Mouse (Mus musculus) embryonic facial prominence, embryonic 15.5 days (tissue): ENCODE results near the gene Wdr95. TPM values are rescaled to one million over a fixed set of nuclear protein-coding genes. Genes with fewer than 3 reads are reported as not detected.

Experiments
- ATAC-seq: fragments of 200-750 bp; cut with Nextera tagmentation; 2 replicates; pipeline ENCODE4 v1.8.0; 2017; ENCODE audit warnings: low read depth, moderate TSS enrichment; ENCODE audit not compliant: insufficient number of reproducible peaks, low FRiP score, low TSS enrichment
- H3K27ac ChIP-seq: fragments of 300-500 bp; sonication (generic); replicated peaks from 2 replicates; pipeline ENCODE4 v1.5.1; 2015; ENCODE audit warnings: mild to moderate bottlenecking, inconsistent platforms
- H3K27me3 ChIP-seq: fragments of 300-500 bp; sonication (generic); 2 replicates; pipeline ENCODE4 v1.6.1; 2015; ENCODE audit warnings: inconsistent platforms
- H3K36me3 ChIP-seq: fragments of 300-500 bp; sonication (generic); 2 replicates; pipeline ENCODE4 v1.6.1; 2015; ENCODE audit warnings: mild to moderate bottlenecking, inconsistent platforms
- H3K4me1 ChIP-seq: fragments of 300-500 bp; sonication (generic); 2 replicates; pipeline ENCODE4 v1.6.1; 2015; ENCODE audit warnings: inconsistent platforms
- H3K4me2 ChIP-seq: fragments of 300-500 bp; sonication (generic); replicated peaks from 2 replicates; pipeline ENCODE4 v1.6.1; 2015; ENCODE audit warnings: mild to moderate bottlenecking, inconsistent platforms
- H3K4me3 ChIP-seq: fragments of 300-500 bp; sonication (generic); replicated peaks from 2 replicates; pipeline ENCODE4 v1.5.1; 2015; ENCODE audit warnings: mild to moderate bottlenecking, inconsistent platforms
- H3K9ac ChIP-seq: fragments of 300-500 bp; sonication (generic); 2 replicates; pipeline ENCODE4 v1.6.1; 2015; ENCODE audit warnings: inconsistent platforms
- H3K9me3 ChIP-seq: fragments of 300-500 bp; sonication (generic); replicated peaks from 2 replicates; pipeline ENCODE4 v1.6.1; 2016; ENCODE audit warnings: inconsistent platforms
- WGBS: fragments of 180-500 bp; shearing (Covaris S2); methylation state at CpG from one replicate; pipeline ENCODE4 v1.1.7; 2015; 5-methylcytosine and 5-hydroxymethylcytosine counted together
- polyA plus RNA-seq: library from polyadenylated mRNA; unstranded; fragments of >200 nt; fragmentation: Nextera tagmentation; extraction: Ambion mirVana; gene quantifications from 2 replicates; pipeline ENCODE4 v1.2.1, GENCODE M21; 2015

Wdr95 gene
- 0.62 and 1.5 TPM in 2 replicates for polyA plus RNA-seq

DNA sequence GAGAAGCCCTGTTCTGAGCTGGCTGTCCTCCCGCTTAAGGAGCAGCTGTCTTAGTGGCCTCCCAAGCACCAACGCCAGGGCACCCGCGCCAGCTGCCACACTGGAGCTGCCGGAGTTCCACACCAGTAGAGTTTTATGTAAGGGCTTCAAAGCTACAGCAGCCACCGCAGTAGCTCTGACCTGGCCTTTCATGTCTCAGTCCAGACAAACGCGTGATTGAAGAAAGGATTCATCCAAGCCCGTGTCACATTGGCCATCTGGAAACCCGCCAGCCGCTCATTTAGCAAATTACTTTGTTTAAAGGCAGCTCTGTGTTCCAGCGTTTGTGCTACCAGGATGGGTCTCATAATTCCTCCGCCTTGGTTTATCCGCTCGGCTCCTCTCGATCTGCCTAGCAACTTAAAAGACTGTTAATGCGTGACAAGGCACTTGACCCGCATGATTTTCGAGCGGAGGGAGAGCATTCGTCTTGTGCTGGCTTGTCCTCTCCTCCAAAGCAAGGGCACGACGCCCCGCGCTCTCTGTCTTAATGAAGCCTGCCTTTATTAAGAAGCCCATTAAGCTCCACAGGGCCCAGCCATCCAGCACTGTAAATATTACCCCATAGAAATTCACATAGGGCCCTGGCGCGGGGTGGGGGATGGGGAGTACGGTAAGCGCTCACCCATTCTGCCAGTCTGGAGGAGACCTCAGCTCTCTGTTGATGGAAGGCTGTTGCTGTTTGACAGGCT is at the start of gene Wdr95:
Gene Wdr95 (plus strand): TSS at position 681 of the 731 bp plus-strand sequence.
- Histone ChIP-seq H3K9me3 (no peaks in the 10 kb centered on the region), H3K4me3 (0 out of 2 replicates have a peak within 1 kb of the TSS, but pooled peaks have one; percentile 3), H3K27me3 (no peaks in the 10 kb centered on the region), H3K27ac (peak within 1 kb of the TSS; percentile 60; the same call in 1 of the 2 replicates), H3K36me3 (no peaks in the 10 kb centered on the region), H3K4me2 (peak within 1 kb of the TSS; percentile 27; the same call in 1 of the 2 replicates), H3K9ac (no peak within 1 kb of the TSS), H3K4me1 (peaks cover 28% of the 10 kb centered on the region)
- 31% methylated on average over 29 of the region's 29 CpGs for WGBS
- ATAC-seq: no peak

DNA sequence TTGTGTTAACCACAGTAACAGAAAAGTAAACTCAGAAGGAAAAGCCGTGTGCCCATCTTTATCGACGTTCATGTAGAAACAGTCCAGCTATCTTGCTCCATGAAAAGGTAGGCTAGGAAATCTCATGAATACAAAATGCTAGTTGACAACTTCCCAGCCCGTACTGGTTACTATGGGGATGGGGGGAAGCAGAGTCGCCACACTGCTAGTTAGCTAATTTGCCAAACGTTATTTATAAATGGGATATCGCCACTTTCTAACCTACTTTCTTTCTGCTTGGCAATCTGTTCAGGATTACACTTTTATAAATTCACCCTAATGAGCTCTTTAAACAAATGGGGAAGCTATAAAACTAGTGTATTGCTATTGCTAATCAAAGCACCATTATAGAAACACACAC is 46.6 kb upstream of the Wdr95 start:
- H3K27me3 ChIP-seq: no peaks in the 10 kb centered on the region
- H3K9me3 ChIP-seq: no peaks in the 10 kb centered on the region
- ATAC-seq: no peak
- H3K36me3 ChIP-seq: no peaks in the 10 kb centered on the region
- no peak overlapping the region for H3K4me3 ChIP-seq
- no peak overlapping the region for H3K4me2 ChIP-seq
- WGBS: 92% methylated on average over 7 of the region's 7 CpGs
- no peaks in the 10 kb centered on the region for H3K4me1 ChIP-seq
- no peak overlapping the region for H3K27ac ChIP-seq
- no peak overlapping the region for H3K9ac ChIP-seq

DNA sequence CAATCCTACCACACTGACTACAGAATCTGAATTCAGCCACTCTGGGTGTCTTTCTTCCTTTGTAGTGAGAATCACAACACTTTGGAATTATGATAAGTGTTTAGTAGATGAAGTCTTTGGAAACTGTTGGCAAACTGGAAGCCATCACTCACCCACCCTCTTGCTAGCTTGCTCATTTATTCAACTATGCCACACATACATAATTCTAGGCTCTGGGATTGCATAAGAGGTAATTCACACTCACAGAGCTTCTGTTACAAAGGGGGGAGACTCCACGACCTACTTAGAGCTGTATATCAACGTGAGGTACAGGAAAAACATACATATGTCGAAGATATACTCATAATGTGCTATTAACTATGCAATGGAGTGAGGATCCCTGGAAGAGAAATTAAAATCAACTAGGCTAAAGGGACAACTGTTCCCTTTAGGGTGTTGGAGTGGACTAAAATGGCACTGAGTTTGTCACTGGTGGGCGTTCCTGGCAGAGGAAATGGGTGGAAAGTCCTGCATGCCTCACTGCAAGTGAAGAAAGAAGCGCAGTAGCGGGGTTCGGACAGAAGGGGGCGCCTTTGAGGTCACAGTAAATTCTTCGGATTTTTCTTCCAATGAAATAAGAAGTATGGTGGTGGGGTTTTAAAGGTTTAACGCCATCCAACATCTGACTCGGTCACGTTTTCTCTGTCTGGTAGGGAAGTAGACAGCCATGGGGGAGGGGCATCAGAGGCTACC is 45.0 kb upstream of the Wdr95 start:
- no peak for ATAC-seq
- 64% methylated on average over 12 of the region's 12 CpGs for WGBS

DNA sequence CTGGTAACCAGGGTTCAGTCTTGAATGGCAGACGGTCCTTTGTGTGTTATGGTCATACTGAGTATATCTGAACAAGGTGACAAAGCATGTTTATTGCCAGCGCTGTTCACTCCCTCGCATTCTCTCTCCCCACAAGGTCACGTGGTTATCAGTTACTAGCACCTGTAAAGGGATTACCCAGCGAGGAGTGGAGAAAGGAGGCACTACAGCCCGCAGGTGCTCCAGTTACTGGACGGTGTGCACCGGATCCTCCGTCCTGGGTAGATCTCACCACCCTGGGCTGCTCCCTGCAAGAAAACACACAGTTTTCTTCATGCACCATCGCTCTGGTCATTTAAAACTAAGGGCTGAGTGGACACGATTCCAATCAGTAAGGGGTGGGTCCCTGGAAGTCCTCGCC is 44.2 kb upstream of the Wdr95 start:
- Histone ChIP-seq H3K4me3 (no peak overlapping the region), H3K9me3 (no peaks in the 10 kb centered on the region), H3K9ac (no peak overlapping the region), H3K4me2 (no peak overlapping the region), H3K4me1 (peaks cover 14% of the 10 kb centered on the region), H3K27me3 (no peaks in the 10 kb centered on the region), H3K27ac (no peak overlapping the region), H3K36me3 (no peaks in the 10 kb centered on the region)
- ATAC-seq: no peak
- whole genome bisulfite sequencing: 79% methylated on average over 12 of the region's 12 CpGs

More for the DNA sequence above, 45.0 kb upstream of the Wdr95 start:
- H3K9me3 ChIP-seq: no peaks in the 10 kb centered on the region
- H3K27ac ChIP-seq: no peak overlapping the region
- H3K36me3 ChIP-seq: no peaks in the 10 kb centered on the region
- H3K9ac ChIP-seq: no peak overlapping the region
- peaks cover 7% of the 10 kb centered on the region for H3K4me1 ChIP-seq
- no peaks in the 10 kb centered on the region for H3K27me3 ChIP-seq
- H3K4me3 ChIP-seq: no peak overlapping the region
- H3K4me2 ChIP-seq: no peak overlapping the region

DNA sequence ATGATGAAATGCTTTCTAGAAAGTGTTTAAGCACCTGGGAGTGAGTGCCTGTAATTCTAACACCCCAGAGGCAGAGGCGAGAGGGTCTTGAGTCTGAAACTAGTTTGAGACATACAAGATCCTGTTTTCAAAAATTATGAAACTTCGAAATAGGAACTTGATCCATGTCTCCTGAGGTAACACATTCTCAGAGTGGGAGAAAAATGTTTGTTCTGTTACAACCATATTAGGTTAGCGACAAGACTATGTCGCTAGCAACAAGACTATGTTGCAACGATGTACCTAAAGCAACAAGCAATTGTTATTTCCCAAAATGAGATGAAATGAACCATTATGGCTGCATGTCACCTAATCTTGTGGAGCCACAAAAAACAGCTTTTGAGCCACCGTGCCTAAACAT is 43.0 kb upstream of the Wdr95 start:
- Histone ChIP-seq H3K27me3 (no peaks in the 10 kb centered on the region), H3K27ac (no peak overlapping the region), H3K4me1 (peaks cover 16% of the 10 kb centered on the region), H3K9ac (no peak overlapping the region), H3K4me2 (no peak overlapping the region), H3K4me3 (no peak overlapping the region), H3K36me3 (no peaks in the 10 kb centered on the region), H3K9me3 (no peaks in the 10 kb centered on the region)
- WGBS: 81% methylated on average over 6 of the region's 6 CpGs
- no peak for ATAC-seq

- Histone ChIP-seq H3K4me2 (peak overlapping the region; percentile 40; the same call in 1 of the 2 replicates), H3K27me3 (no peaks in the 10 kb centered on the region), H3K9me3 (no peaks in the 10 kb centered on the region), H3K9ac (no peak overlapping the region), H3K27ac (0 out of 2 replicates have a peak overlapping the region, but pooled peaks have one; percentile 29), H3K4me1 (peaks cover 16% of the 10 kb centered on the region), H3K4me3 (no peak overlapping the region), H3K36me3 (no peaks in the 10 kb centered on the region)
- 13% methylated on average over 11 of the region's 11 CpGs for WGBS
- ATAC-seq: peak; percentile 59; the same call in 1 of the 2 replicates
Measured at GRCm38 (mm10) chr5:149488360-149489021, 40.0 kb upstream of the Wdr95 start.

DNA sequence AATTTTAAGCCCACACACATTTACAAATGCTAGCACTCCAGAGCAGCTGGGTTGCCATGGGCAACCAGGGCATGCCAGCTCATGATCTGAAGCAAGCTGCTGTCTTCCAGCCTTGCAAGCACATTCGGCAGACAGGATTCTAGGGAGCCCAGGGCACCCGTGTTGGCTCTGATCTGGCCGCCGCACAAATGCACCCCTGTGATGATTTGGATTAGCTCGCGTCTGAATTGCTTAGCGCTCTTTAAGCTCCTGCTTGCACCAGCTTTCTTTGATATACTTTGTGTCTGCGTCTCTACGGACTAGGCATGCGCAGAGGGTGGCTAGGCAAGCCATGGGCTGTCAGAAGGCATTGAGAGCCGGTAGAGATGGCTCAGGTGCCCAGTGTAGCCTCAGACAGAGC is 39.3 kb upstream of the Wdr95 start:
- ATAC-seq: peak; percentile 53; the same call in 1 of the 2 replicates
- Histone ChIP-seq H3K4me2 (peak overlapping the region; percentile 40), H3K27me3 (no peaks in the 10 kb centered on the region), H3K9me3 (no peaks in the 10 kb centered on the region), H3K4me1 (peaks cover 16% of the 10 kb centered on the region), H3K9ac (no peak overlapping the region), H3K36me3 (no peaks in the 10 kb centered on the region), H3K27ac (0 out of 2 replicates have a peak overlapping the region, but pooled peaks have one; percentile 8), H3K4me3 (no peak overlapping the region)
- WGBS: 16% methylated on average over 11 of the region's 11 CpGs

DNA sequence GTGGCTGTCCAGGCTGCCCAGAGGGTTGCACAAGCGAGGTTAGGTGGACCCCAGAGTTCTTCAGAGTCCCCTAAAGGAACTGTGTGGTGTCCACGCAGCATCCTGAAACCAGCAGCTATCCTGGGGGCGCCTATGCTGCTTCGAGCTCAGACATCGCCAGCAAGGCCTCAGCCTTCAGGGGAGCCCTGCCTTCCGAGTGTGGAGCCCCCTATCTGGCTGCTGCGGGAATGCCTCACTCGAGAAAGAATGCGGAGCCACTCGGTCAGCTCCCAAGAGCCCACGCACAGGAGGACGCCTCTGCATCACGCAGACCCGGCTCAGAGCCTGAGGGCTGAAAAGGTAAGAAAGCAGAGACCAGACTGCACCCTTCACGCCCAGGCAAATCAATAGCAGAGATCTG is 38.2 kb upstream of the Wdr95 start:
- Histone ChIP-seq H3K9me3 (no peaks in the 10 kb centered on the region), H3K4me1 (peaks cover 16% of the 10 kb centered on the region), H3K27me3 (no peaks in the 10 kb centered on the region), H3K4me3 (no peak overlapping the region), H3K4me2 (no peak overlapping the region), H3K36me3 (no peaks in the 10 kb centered on the region), H3K9ac (no peak overlapping the region), H3K27ac (no peak overlapping the region)
- no peak for ATAC-seq
- WGBS: 47% methylated on average over 15 of the region's 15 CpGs

DNA sequence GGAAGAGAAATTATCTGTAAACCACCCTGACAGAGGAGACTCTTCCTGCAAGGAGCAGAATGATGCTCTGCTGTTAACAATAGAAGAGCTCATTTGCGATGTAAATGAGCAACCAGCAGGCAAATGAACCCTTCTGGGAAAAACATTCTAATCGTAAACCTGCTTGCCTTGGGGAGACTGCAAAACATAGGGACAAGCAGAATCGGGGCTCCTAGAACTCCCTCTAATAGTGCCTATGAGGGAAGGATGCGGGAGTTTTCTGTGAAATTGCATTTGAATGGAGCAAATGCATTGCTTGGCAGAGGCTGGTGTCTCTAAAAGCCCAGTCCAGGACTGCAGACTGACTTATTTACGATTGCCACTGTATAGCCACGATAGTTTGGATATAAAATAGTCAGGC is 32.8 kb upstream of the Wdr95 start:
- 41% methylated on average over 6 of the region's 6 CpGs for WGBS
- no peak overlapping the region for H3K4me2 ChIP-seq
- H3K9me3 ChIP-seq: no peaks in the 10 kb centered on the region
- H3K27me3 ChIP-seq: no peaks in the 10 kb centered on the region
- H3K9ac ChIP-seq: no peak overlapping the region
- H3K4me1 ChIP-seq: no peaks in the 10 kb centered on the region
- H3K4me3 ChIP-seq: no peak overlapping the region
- no peak overlapping the region for H3K27ac ChIP-seq
- ATAC-seq: no peak
- H3K36me3 ChIP-seq: no peaks in the 10 kb centered on the region

- H3K4me1 ChIP-seq: no peaks in the 10 kb centered on the region
- H3K4me2 ChIP-seq: no peak overlapping the region
- no peaks in the 10 kb centered on the region for H3K36me3 ChIP-seq
- no peak overlapping the region for H3K27ac ChIP-seq
- no peaks in the 10 kb centered on the region for H3K9me3 ChIP-seq
- WGBS: 69% methylated on average over 12 of the region's 12 CpGs
- ATAC-seq: no peak
- H3K27me3 ChIP-seq: no peaks in the 10 kb centered on the region
- no peak overlapping the region for H3K9ac ChIP-seq
- H3K4me3 ChIP-seq: no peak overlapping the region
Measured at GRCm38 (mm10) chr5:149496401-149497066, 31.9 kb upstream of the Wdr95 start.

- Histone ChIP-seq H3K27me3 (no peaks in the 10 kb centered on the region), H3K9ac (no peak overlapping the region), H3K27ac (no peak overlapping the region), H3K4me2 (no peak overlapping the region), H3K4me3 (no peak overlapping the region), H3K36me3 (no peaks in the 10 kb centered on the region), H3K4me1 (no peaks in the 10 kb centered on the region), H3K9me3 (no peaks in the 10 kb centered on the region)
- WGBS: 47% methylated on average over 4 of the region's 4 CpGs
- ATAC-seq: no peak
Measured at GRCm38 (mm10) chr5:149499936-149500335, 28.5 kb upstream of the Wdr95 start.
